Mouse (Mus musculus) neural tube, embryonic 14.5 days (tissue): ENCODE results near the gene Ncor2. TPM values are rescaled to one million over a fixed set of nuclear protein-coding genes. Genes with fewer than 3 reads are reported as not detected.

ENCODE experiments used
- ATAC-seq: fragments of 200-750 bp; cut with Nextera tagmentation; 2 replicates; pipeline ENCODE4 v1.8.0; 2017; ENCODE audit warnings: low read depth, mild to moderate bottlenecking, moderate TSS enrichment, moderate library complexity
- H3K27ac ChIP-seq: fragments of 300-500 bp; sonication (generic); 2 replicates; pipeline ENCODE4 v1.5.1; 2014; ENCODE audit warnings: low read depth, mild to moderate bottlenecking, control low read depth, low read length, moderate library complexity, mixed read lengths
- H3K27me3 ChIP-seq: fragments of 300-500 bp; sonication (generic); 2 replicates; pipeline ENCODE4 v1.6.1; 2014; ENCODE audit warnings: low read length; ENCODE audit not compliant: control insufficient read depth, insufficient read depth
- H3K36me3 ChIP-seq: fragments of 300-500 bp; sonication (generic); 2 replicates; pipeline ENCODE4 v1.6.1; 2014; ENCODE audit warnings: low read length, mixed read lengths; ENCODE audit not compliant: control insufficient read depth, insufficient read depth
- H3K4me1 ChIP-seq: fragments of 300-500 bp; sonication (generic); 2 replicates; pipeline ENCODE4 v1.6.1; 2014; ENCODE audit warnings: low read length; ENCODE audit not compliant: control insufficient read depth, insufficient read depth
- H3K4me2 ChIP-seq: fragments of 300-500 bp; sonication (generic); 2 replicates; pipeline ENCODE4 v1.6.1; 2014; ENCODE audit warnings: mild to moderate bottlenecking, low read depth, low read length, control low read depth
- H3K4me3 ChIP-seq: fragments of 300-500 bp; sonication (generic); 2 replicates; pipeline ENCODE4 v1.5.1; 2014; ENCODE audit warnings: low read depth, low read length, control low read depth, mixed read lengths
- H3K9ac ChIP-seq: fragments of 300-500 bp; sonication (generic); replicated peaks from 2 replicates; pipeline ENCODE4 v1.6.1; 2014; ENCODE audit warnings: low read depth, mild to moderate bottlenecking, control low read depth, low read length, mixed read lengths
- H3K9me3 ChIP-seq: fragments of 300-500 bp; sonication (generic); 2 replicates; pipeline ENCODE4 v1.6.1; 2016; ENCODE audit warnings: low read length; ENCODE audit not compliant: control insufficient read depth
- WGBS: fragments of 180-500 bp; shearing (Covaris S2); extraction: QIAGEN DNeasy Blood & Tissue Kit; methylation state at CpG from one replicate; pipeline ENCODE4 v1.1.7; 2014; 5-methylcytosine and 5-hydroxymethylcytosine counted together
- polyA plus RNA-seq: library from polyadenylated mRNA; unstranded; fragments of >200 nt; fragmentation: Nextera tagmentation; extraction: Ambion mirVana; gene quantifications from 2 replicates; pipeline ENCODE4 v1.2.1, GENCODE M21; 2014

The Ncor2 gene
- polyA plus RNA-seq, 1 experiment from 2014 or later: 32.8 TPM

DNA sequence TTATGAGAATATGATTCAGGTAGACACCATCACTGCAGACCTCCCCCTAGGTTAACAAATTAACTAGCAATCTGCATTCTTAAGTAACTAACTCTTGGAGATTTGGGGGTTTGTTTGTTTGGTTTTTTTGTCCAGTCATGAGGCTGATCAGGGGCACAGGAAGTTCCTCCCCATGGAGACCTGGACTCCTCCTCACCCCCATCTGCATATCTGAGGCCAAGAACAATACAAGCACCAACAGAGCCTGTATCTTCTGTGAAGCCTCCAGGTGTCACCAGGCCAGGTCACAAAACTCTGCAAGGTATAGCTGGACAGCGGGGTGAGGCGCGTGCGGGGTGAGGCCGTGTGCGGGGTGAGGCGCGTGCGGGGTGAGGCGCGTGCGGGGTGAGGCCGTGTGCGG, 13.0 kb downstream of the Ncor2 start:
- ATAC-seq: no peak
- Histone ChIP-seq H3K9me3 (no peaks in the 10 kb centered on the region), H3K4me1 (peaks cover 75% of the 10 kb centered on the region), H3K27ac (no peak overlapping the region), H3K4me2 (no peak overlapping the region), H3K36me3 (no peaks in the 10 kb centered on the region), H3K4me3 (no peak overlapping the region), H3K27me3 (no peaks in the 10 kb centered on the region), H3K9ac (no peak overlapping the region)
- WGBS: 82% methylated on average over 14 of the region's 14 CpGs

GRCm38 (mm10) chr5:125164465-125165167, 14.4 kb downstream of the Ncor2 start:
- H3K27ac ChIP-seq: peak overlapping the region; percentile 52
- H3K9me3 ChIP-seq: no peaks in the 10 kb centered on the region
- WGBS: 25% methylated on average over 12 of the region's 12 CpGs
- no peak overlapping the region for H3K4me3 ChIP-seq
- peaks cover 72% of the 10 kb centered on the region for H3K4me1 ChIP-seq
- H3K27me3 ChIP-seq: no peaks in the 10 kb centered on the region
- peak overlapping the region; percentile 28; the same call in 1 of the 2 replicates for H3K9ac ChIP-seq
- no peaks in the 10 kb centered on the region for H3K36me3 ChIP-seq
- H3K4me2 ChIP-seq: peak overlapping the region; percentile 6; the same call in 1 of the 2 replicates
- 0 out of 2 replicates have a peak, but pooled peaks have one; percentile 15 for ATAC-seq

DNA sequence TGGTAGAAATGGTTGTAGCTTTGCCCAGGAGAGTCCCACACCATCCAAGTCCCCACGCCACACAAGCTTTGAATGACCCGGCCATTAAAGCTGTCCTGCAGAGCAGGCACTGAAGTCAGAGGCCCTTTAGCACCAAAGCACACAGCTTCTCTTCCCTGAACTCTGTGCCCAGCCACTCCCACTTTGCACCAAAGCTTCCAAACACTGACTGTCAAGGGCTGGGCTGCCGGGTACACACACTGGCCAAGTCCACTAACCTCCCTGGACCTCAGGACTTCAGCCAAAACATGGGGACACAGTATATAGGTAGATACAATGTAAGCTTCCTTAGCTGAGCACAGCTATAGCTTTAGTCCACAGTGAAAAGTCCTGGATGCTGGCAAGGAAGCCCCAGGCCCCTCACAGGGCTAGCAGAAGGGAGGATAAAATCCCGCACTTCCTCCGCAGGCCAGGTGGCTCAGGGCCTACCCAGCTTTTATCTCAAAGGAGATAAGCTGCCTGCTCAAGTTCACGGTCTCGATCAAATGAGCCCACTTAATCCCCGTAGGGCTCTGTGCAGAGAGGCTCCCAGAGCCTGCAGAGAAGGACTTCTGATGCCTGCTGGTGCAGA, 15.5 kb downstream of the Ncor2 start:
- H3K36me3 ChIP-seq: no peaks in the 10 kb centered on the region
- H3K27ac ChIP-seq: peak overlapping the region; percentile 55; the same call in 1 of the 2 replicates
- H3K27me3 ChIP-seq: no peaks in the 10 kb centered on the region
- no peak overlapping the region for H3K4me3 ChIP-seq
- no peak overlapping the region for H3K9ac ChIP-seq
- WGBS: 20% methylated on average over 8 of the region's 8 CpGs
- no peak overlapping the region for H3K4me2 ChIP-seq
- H3K4me1 ChIP-seq: peaks cover 75% of the 10 kb centered on the region
- no peaks in the 10 kb centered on the region for H3K9me3 ChIP-seq
- ATAC-seq: no peak

GRCm38 (mm10) chr5:125162461-125162860, 16.6 kb downstream of the Ncor2 start:
- H3K27ac ChIP-seq: no peak overlapping the region
- WGBS: 37% methylated on average over 2 of the region's 3 CpGs
- H3K9me3 ChIP-seq: no peaks in the 10 kb centered on the region
- no peak overlapping the region for H3K4me3 ChIP-seq
- H3K27me3 ChIP-seq: no peaks in the 10 kb centered on the region
- no peak for ATAC-seq
- H3K4me1 ChIP-seq: peaks cover 76% of the 10 kb centered on the region
- H3K36me3 ChIP-seq: no peaks in the 10 kb centered on the region
- no peak overlapping the region for H3K4me2 ChIP-seq
- no peak overlapping the region for H3K9ac ChIP-seq

GRCm38 (mm10) chr5:125159804-125160405, 19.1 kb downstream of the Ncor2 start:
- 25% methylated on average over 14 of the region's 14 CpGs for whole genome bisulfite sequencing
- Histone ChIP-seq H3K4me2 (no peak overlapping the region; the same call in 1 of the 2 replicates), H3K36me3 (no peaks in the 10 kb centered on the region), H3K27me3 (no peaks in the 10 kb centered on the region), H3K4me1 (peaks cover 88% of the 10 kb centered on the region), H3K9ac (no peak overlapping the region), H3K9me3 (no peaks in the 10 kb centered on the region), H3K27ac (peak overlapping the region; percentile 90), H3K4me3 (no peak overlapping the region)
- no peak for ATAC-seq

- peak; percentile 67 for ATAC-seq
- H3K27me3 ChIP-seq: no peaks in the 10 kb centered on the region
- H3K9me3 ChIP-seq: no peaks in the 10 kb centered on the region
Measured at GRCm38 (mm10) chr5:125159293-125159692, 19.7 kb downstream of the Ncor2 start.

GRCm38 (mm10) chr5:125158232-125158961, 20.6 kb downstream of the Ncor2 start:
- 13% methylated on average over 21 of the region's 21 CpGs for WGBS
- no peak for ATAC-seq
- Histone ChIP-seq H3K27me3 (no peaks in the 10 kb centered on the region), H3K36me3 (no peaks in the 10 kb centered on the region), H3K4me3 (no peak overlapping the region), H3K4me1 (peaks cover 88% of the 10 kb centered on the region), H3K9me3 (no peaks in the 10 kb centered on the region), H3K9ac (peak overlapping the region; percentile 49), H3K27ac (peak overlapping the region; percentile 90), H3K4me2 (peak overlapping the region; percentile 36)

More at GRCm38 (mm10) chr5:125159293-125159692, 19.7 kb downstream of the Ncor2 start:
- Histone ChIP-seq H3K27ac (peak overlapping the region; percentile 90), H3K36me3 (no peaks in the 10 kb centered on the region), H3K9ac (0 out of 2 replicates have a peak overlapping the region, but pooled peaks have one; percentile 39), H3K4me3 (no peak overlapping the region), H3K4me2 (peak overlapping the region; percentile 36), H3K4me1 (peaks cover 88% of the 10 kb centered on the region)
- 2% methylated on average over 12 of the region's 12 CpGs for WGBS

DNA sequence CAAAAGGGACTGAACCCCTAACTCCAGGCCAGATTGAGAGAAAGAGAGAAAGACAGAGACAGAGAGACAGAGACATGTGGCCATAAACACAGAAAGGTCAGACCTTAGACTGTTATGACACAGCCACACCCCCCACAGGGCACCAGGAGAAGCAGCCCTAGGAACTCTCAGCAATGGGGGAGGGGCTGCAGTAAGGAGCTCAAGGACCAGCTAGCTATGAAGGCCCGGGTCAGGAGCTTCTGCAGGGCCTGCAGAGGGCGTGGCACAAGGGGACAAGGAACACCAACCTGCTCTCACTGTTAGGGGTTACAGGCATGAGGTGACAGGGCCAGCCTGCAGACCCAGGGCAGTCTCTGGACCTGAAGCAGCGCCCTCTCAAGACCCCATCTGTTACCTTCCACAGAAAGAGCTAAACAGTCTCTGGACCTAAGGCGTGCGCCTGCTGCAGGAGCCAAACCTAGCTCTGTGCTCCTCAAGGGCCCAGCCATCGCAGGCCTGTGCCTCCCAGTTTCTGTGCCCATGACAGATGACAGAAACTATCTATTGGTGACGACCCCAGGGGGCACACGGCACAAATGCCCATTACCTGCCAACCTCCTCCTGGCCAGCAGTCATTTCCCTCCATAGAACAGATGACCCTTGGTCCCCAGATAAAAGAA, 21.5 kb downstream of the Ncor2 start:
- H3K4me3 ChIP-seq: no peak overlapping the region
- peak overlapping the region; percentile 8; the same call in 1 of the 2 replicates for H3K9ac ChIP-seq
- no peak overlapping the region; the same call in 1 of the 2 replicates for H3K4me2 ChIP-seq
- no peaks in the 10 kb centered on the region for H3K27me3 ChIP-seq
- H3K9me3 ChIP-seq: no peaks in the 10 kb centered on the region
- H3K27ac ChIP-seq: peak overlapping the region; percentile 90
- ATAC-seq: no peak
- H3K36me3 ChIP-seq: no peaks in the 10 kb centered on the region
- peaks cover 90% of the 10 kb centered on the region for H3K4me1 ChIP-seq
- 41% methylated on average over 8 of the region's 8 CpGs for WGBS
